Mouse (Mus musculus): ENCODE data around the gene Pabpn1. TPM values are rescaled to one million over a fixed set of nuclear protein-coding genes. Genes with fewer than 3 reads are reported as not detected.

The Pabpn1 gene
- polyA plus RNA-seq, 1 experiment from 2014 or later, result 139 TPM

- TF ChIP-seq CTCF (IDR thresholded peaks at IDR 0.05; ENCODE audit: low read depth), result no peak
- H3K4me1 ChIP-seq (ENCODE audit: insufficient read depth), result no peaks in the 10 kb centered on the region
- ATAC-seq (ENCODE audit: insufficient read depth) (peak; percentile 59), DNase-seq (peak; percentile 43)
- H3K27me3 ChIP-seq (ENCODE audit: insufficient read depth, low read length), result no peaks in the 10 kb centered on the region; the same call in 1 of the 2 replicates
- H3K27ac ChIP-seq (ENCODE audit: low read depth), result peak overlapping the region; percentile 82
- peak overlapping the region; percentile 88 for H3K4me3 ChIP-seq (ENCODE audit: low read depth, low read length)
- H3K4me2 ChIP-seq, result peak overlapping the region; percentile 99
- WGBS, result under 1% methylated on average over 58 of the region's 69 CpGs
- peaks cover 37% of the 10 kb centered on the region for H3K36me3 ChIP-seq (ENCODE audit: insufficient read depth)
- no peaks in the 10 kb centered on the region for H3K9me3 ChIP-seq (ENCODE audit: low read depth, low read length)
- H3K9ac ChIP-seq, result peak overlapping the region; percentile 93
Observed at GRCm38 (mm10) chr14:54912109-54912850, 20.0 kb downstream of the Pabpn1 start.

- Histone ChIP-seq H3K9me3 (ENCODE audit: low read depth, low read length) (no peaks in the 10 kb centered on the region), H3K4me1 (ENCODE audit: insufficient read depth) (no peaks in the 10 kb centered on the region), H3K36me3 (ENCODE audit: insufficient read depth) (peaks cover 34% of the 10 kb centered on the region), H3K27ac (ENCODE audit: low read depth) (peak within 1 kb of the TSS; percentile 82), H3K27me3 (ENCODE audit: insufficient read depth, low read length) (no peaks in the 10 kb centered on the region; the same call in 1 of the 2 replicates), H3K4me3 (ENCODE audit: low read depth, low read length) (peak within 1 kb of the TSS; percentile 88), H3K4me2 (peak within 1 kb of the TSS; percentile 99), H3K9ac (peak within 1 kb of the TSS; percentile 93)
- ATAC-seq (ENCODE audit: insufficient read depth) (peak; percentile 93), DNase-seq (peak; percentile 91)
- no peak; the same call in 1 of the 2 replicates for TF ChIP-seq CTCF (IDR thresholded peaks at IDR 0.05; ENCODE audit: low read depth)
- under 1% methylated on average over 22 of the region's 28 CpGs for WGBS
Observed at GRCm38 (mm10) chr14:54912886-54913285, 20.6 kb downstream of the Pabpn1 start, which contains the start of gene Slc22a17. TSS of gene Slc22a17 (minus strand) at chr14:54913132.

GRCm38 (mm10) chr14:54913343-54913742 lies 21.0 kb downstream of the Pabpn1 start:
- H3K4me3 ChIP-seq (ENCODE audit: low read depth, low read length), result peak overlapping the region; percentile 88
- H3K4me2 ChIP-seq, result peak overlapping the region; percentile 99
- no peak for TF ChIP-seq CTCF (IDR thresholded peaks at IDR 0.05; ENCODE audit: low read depth)
- ATAC-seq (ENCODE audit: insufficient read depth) (peak; percentile 12; the same call in 1 of the 2 replicates), DNase-seq (peak; percentile 24)
- 14% methylated on average over 10 of the region's 10 CpGs for WGBS
- H3K27me3 ChIP-seq (ENCODE audit: insufficient read depth, low read length), result no peaks in the 10 kb centered on the region; the same call in 1 of the 2 replicates
- H3K9me3 ChIP-seq (ENCODE audit: low read depth, low read length), result no peaks in the 10 kb centered on the region
- no peaks in the 10 kb centered on the region for H3K4me1 ChIP-seq (ENCODE audit: insufficient read depth)
- H3K9ac ChIP-seq, result peak overlapping the region; percentile 93
- H3K27ac ChIP-seq (ENCODE audit: low read depth), result peak overlapping the region; percentile 82; the same call in 1 of the 2 replicates
- peaks cover 33% of the 10 kb centered on the region for H3K36me3 ChIP-seq (ENCODE audit: insufficient read depth)

DNA sequence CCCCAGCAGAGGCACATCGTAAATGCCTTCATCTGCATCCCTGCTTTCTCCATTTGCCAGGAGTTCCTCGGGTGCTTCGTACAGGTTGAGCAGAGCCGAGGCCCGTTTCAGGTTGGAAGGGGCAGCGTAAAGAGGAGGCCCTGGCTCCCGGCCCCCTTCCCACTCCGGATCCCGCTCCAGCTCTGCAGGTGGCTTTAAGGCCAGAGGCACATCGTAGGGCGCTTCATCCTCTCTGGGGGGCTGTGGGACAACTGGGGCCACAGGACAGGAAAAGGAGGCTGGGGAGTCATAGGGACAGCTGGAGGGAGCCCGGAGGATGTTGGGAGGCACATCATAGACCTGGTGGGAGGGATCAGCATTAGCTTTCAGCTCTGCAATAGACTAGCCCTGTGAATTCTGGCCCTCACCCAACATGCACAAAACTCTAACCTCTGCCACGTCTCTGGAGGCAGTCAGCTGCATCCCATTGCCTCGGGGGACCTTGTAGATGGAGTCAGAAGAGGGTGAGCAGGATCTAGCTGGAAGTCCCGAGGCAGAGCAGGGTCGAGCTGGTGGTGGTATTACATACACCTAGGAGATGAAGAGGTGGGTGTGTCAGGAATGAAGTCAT lies 27.9 kb downstream of the Pabpn1 start:
- WGBS, result 89% methylated on average over 16 of the region's 16 CpGs
- no peak for ATAC-seq (ENCODE audit: insufficient read depth)
- DNase-seq, result no peak
- H3K27ac ChIP-seq (ENCODE audit: low read depth), result no peak overlapping the region
- no peaks in the 10 kb centered on the region for H3K4me1 ChIP-seq (ENCODE audit: insufficient read depth)
- no peaks in the 10 kb centered on the region for H3K27me3 ChIP-seq (ENCODE audit: insufficient read depth, low read length)
- TF ChIP-seq CTCF (IDR thresholded peaks at IDR 0.05; ENCODE audit: low read depth), result no peak
- no peak overlapping the region for H3K4me2 ChIP-seq
- no peak overlapping the region for H3K9ac ChIP-seq
- H3K9me3 ChIP-seq (ENCODE audit: low read depth, low read length), result no peaks in the 10 kb centered on the region
- peaks cover 50% of the 10 kb centered on the region for H3K36me3 ChIP-seq (ENCODE audit: insufficient read depth)
- no peak overlapping the region for H3K4me3 ChIP-seq (ENCODE audit: low read depth, low read length)

DNA sequence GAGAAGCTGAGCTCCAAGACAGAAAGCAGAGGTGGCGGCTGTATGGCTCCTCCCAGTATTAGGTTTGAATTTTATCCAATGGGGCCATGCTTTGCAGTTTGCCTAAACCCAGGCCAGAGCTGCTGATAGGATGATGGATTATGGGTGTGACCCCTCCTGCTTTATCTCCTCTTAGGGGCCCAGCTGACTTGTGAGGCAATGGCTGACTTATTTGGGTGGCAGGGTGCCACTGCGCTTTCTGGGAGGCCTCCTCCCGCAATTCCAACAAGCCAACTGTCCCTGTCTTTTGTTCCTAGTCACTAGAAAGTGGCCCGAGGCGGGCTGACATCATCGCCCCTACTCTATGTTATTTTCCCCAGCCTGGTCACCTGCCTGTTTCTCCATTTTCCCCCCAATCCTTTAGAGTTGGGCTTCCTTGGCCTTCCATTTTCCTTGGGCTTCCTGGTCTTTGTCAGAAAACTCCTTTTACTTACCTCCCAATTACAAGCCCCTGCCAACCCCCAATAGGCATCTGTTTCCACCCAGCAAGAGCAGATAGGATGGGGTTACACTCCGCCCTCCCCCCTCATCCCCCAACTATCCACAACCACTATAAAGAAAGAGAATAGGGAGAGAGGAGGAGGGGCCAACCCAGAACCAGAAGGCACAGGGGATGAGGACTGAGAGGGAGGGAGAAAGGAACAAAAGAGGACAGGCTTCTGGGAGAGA lies 32.5 kb downstream of the Pabpn1 start:
- Histone ChIP-seq H3K9me3 (ENCODE audit: low read depth, low read length) (no peaks in the 10 kb centered on the region), H3K9ac (peak overlapping the region; percentile 90), H3K27me3 (ENCODE audit: insufficient read depth, low read length) (peaks cover 7% of the 10 kb centered on the region; the same call in 1 of the 2 replicates), H3K4me3 (ENCODE audit: low read depth, low read length) (peak overlapping the region; percentile 56), H3K4me1 (ENCODE audit: insufficient read depth) (no peaks in the 10 kb centered on the region; the same call in 1 of the 2 replicates), H3K4me2 (peak overlapping the region; percentile 87), H3K27ac (ENCODE audit: low read depth) (peak overlapping the region; percentile 99), H3K36me3 (ENCODE audit: insufficient read depth) (peaks cover 15% of the 10 kb centered on the region)
- peak; percentile 82 for DNase-seq
- ATAC-seq (ENCODE audit: insufficient read depth), result peak; percentile 32
- 18% methylated on average over 7 of the region's 7 CpGs for WGBS
- TF ChIP-seq CTCF (IDR thresholded peaks at IDR 0.05; ENCODE audit: low read depth), result no peak

DNA sequence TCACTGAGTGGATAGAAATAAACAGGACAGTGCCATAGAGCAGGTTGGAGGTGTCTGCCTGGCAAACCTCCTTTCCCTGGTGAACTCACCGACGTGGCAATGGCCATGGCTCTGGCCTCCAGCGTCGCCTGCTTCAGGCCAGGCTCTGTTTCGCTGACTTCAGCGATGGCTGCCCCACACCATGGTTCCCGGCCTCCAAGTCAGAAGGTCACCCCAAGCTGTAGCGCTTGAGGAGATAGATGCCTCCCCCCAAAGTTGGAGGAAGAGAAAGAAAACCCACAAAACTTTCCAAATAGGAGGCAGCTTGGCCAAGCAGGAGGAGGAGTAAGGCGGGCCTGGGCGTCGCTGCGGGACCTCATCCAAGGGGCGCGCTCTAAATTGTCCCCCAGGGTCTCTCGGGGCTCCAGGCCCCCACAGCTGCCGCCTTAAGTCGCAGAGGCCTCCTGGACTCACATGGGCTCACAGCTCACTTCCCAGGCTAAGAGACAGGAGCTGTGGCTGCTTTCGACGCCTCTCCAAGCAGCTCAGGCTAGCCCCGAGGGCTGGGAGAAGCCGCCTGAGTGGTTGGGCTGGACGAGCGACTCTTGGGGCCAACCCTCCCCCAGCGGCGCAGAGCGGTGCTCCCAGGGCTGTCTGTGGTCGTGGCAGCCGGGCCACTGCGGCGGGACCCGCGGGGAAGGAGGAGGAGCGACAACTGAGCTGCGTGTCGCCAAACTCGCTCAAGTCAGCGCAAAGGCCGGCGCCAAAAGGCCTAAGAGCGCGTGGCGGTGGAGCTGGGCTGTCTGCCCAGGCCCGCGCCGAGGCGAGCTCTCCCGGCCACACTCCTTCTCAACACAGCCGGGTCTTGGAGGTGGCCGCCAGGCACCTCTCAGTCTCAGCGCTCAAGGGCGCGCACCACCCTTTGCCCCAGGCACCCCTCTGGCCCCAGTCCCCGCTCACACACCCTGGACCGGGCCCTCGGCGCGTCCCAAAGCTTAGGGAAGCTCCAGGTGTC lies 33.3 kb downstream of the Pabpn1 start, which contains the start of gene Efs:
Efs (minus strand) TSS at position 778 of the 994 bp plus-strand sequence.
- H3K9me3 ChIP-seq (ENCODE audit: low read depth, low read length), result no peaks in the 10 kb centered on the region
- no peak for TF ChIP-seq CTCF (IDR thresholded peaks at IDR 0.05; ENCODE audit: low read depth)
- H3K27me3 ChIP-seq (ENCODE audit: insufficient read depth, low read length), result peaks cover 7% of the 10 kb centered on the region; the same call in 1 of the 2 replicates
- no peaks in the 10 kb centered on the region; the same call in 1 of the 2 replicates for H3K4me1 ChIP-seq (ENCODE audit: insufficient read depth)
- H3K9ac ChIP-seq, result peak within 1 kb of the TSS; percentile 90
- peak within 1 kb of the TSS; percentile 99 for H3K27ac ChIP-seq (ENCODE audit: low read depth)
- DNase-seq, result peak; percentile 84
- peaks cover 7% of the 10 kb centered on the region for H3K36me3 ChIP-seq (ENCODE audit: insufficient read depth)
- peak; percentile 71 for ATAC-seq (ENCODE audit: insufficient read depth)
- H3K4me2 ChIP-seq, result peak within 1 kb of the TSS; percentile 87
- 1% methylated on average over 50 of the region's 57 CpGs for WGBS
- H3K4me3 ChIP-seq (ENCODE audit: low read depth, low read length), result peak within 1 kb of the TSS; percentile 56
